Mouse (Mus musculus) spleen, postnatal 36 days (tissue): ENCODE data around the gene Dhrs1.

Experiments used
- DNase-seq, 2 experiments: peaks; one replicate each; pipeline ENCODE4 v3.0.0; 2022; ENCODE audit warnings: low spot score in 2 of 2, mixed read lengths in 1 of 2

Gene Dhrs1

DNA sequence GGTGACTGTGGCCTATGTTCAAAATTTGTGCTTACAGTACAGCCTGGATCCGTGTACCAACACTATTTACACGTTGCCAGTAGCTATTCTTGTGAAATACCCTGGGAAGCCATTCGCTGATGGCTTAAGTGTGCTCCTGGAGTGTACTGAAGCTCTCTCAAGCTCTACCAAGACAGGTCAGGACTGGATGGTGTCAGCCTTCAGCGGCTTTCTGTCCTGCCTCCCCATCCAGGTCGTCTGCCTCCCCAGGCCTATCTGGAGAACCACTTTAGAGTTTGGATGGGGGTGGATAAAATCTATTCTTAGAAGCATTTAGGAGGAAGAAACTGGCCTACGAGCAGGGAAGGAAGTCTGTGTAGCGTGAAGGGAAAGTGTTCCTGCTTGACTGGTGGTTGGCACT, 17.7 kb upstream of the Dhrs1 start:
- no peak for DNase-seq

DNA sequence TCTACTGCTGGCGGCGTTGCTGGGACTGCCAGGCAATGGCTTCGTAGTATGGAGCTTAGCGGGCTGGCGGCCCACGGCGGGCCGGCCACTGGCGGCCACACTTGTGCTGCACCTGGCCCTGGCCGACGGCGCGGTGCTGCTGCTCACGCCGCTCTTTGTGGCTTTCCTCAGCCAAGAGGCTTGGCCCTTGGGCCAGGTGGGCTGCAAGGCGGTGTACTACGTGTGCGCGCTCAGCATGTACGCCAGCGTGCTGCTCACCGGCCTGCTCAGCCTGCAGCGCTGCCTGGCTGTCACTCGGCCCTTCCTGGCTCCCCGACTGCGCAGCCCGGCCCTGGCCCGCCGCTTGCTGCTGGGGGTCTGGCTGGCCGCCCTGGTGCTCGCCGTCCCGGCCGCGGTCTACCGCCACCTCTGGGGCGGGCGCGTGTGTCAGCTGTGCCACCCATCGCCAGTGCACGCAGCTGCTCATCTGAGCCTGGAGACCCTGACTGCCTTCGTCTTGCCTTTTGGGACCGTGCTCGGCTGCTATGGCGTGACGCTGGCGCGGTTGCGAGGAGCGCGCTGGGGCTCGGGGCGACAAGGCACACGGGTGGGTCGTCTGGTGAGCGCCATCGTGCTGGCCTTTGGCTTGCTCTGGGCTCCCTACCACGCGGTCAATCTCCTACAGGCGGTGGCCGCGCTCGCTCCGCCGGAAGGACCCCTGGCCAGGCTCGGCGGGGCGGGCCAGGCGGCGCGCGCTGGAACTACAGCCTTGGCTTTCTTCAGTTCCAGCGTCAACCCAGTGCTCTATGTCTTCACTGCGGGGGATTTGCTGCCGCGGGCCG, 16.7 kb upstream of the Dhrs1 start:
- DNase-seq, result no peak

DNA sequence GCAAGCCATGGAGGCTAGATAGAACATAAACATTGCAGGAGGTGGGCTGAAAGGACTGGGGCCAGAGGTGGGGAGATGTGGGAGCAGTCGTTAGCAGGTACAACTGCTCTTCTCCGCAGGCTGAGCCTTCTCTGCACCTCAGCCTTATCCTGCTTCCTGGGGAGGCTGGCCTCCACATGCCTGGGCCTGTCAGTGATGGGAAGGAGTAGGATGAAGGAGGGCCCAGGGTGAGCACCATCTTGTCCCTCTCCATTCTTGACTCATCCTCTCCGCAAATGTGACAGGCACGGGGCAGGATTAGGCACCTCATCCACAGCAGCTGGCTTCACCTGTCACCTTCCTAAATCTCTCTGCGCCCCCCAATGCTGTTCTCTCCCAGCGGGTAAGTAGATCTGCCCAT, 15.7 kb upstream of the Dhrs1 start, which contains the start of gene Ltb4r2:
Gene Ltb4r2, plus strand, starts transcription at position 266 of the 400 bp plus-strand sequence.
- no peak for DNase-seq

- peak; percentile 69 to 76 for DNase-seq
Measured at GRCm38 (mm10) chr14:55760156-55760555, 14.7 kb upstream of the Dhrs1 start.

- no peak for DNase-seq
Measured at GRCm38 (mm10) chr14:55758363-55758784, 12.9 kb upstream of the Dhrs1 start, which contains the start of gene Cideb. Gene Cideb, minus strand, starts transcription at chr14:55758458.

- no peak for DNase-seq
Measured at GRCm38 (mm10) chr14:55757566-55757965, 12.1 kb upstream of the Dhrs1 start.

GRCm38 (mm10) chr14:55747051-55747847, 1.8 kb upstream of the Dhrs1 start:
- no peak for DNase-seq

- DNase-seq, result no peak
Measured at GRCm38 (mm10) chr14:55745861-55746237, 359 bp upstream of the Dhrs1 start.

DNA sequence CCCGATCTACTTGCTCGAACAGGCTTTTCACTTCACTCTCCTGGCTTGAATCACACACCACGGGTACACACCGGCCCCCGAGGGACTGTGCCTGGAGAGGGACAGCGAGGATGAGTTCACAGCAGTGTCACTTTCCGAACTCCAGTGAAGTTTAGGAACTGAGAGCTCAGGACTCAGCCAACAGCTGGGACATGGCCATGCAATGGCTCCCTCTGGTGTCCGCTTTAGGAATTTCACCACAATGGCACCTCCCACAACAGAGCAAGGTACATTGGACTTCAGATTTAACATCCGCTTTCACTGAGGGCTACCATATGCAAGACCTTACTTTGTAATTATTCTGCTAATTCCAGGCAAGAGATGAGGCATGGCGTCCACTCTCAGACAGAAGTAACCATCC, 1.8 kb downstream of the Dhrs1 start:
- DNase-seq, result peak; percentile 82 to 83

DNA sequence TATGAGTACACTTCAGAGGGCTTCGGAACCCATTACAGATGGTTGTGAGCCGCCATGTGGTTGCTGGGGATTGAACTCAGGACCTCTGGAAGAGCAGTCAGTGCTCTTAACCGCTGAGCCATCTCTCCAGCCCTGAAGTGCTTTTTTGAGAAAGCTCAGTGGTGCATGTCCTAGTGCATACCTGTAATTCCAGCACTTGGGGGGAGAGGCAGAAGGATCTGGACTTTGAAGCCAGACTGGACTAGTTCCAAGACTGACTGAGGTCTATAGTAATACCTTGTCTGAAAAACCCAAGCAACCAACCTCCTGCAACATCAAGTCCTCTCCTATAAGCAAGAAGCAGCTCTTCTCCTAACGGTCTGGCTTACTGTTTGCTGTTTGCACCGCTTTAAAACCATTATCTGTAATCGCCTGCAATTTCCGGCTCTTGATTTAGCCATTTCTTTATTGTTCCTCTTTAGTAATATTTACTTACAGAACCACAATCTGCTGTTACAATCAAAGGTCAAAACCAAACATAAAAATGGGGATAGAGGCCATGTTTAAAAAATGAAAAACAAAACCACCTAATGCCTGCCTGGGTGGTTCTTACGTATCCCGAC, 8.3 kb downstream of the Dhrs1 start:
- no peak for DNase-seq

DNA sequence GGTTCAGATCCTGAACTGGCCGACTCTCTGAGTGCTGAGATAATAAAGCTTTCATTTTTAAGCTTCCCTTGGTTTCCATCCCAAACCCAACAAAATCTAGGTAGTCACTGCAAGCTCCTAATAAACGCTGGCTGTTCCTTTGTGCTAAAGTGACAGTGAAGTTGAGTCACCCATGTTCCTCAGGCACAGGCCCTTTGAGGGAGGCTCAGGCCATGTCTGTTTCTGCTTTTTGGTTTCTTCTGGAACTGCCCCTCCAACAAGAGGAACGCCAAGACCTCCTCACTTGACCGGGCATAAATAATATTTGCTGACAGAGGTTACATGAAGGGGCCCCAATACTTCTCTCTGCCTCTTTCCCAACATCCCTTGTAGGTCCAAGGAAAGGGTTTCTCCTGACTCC, 9.7 kb downstream of the Dhrs1 start:
- no peak for DNase-seq

- no peak for DNase-seq
Measured at GRCm38 (mm10) chr14:55735334-55735733, 10.2 kb downstream of the Dhrs1 start.

DNA sequence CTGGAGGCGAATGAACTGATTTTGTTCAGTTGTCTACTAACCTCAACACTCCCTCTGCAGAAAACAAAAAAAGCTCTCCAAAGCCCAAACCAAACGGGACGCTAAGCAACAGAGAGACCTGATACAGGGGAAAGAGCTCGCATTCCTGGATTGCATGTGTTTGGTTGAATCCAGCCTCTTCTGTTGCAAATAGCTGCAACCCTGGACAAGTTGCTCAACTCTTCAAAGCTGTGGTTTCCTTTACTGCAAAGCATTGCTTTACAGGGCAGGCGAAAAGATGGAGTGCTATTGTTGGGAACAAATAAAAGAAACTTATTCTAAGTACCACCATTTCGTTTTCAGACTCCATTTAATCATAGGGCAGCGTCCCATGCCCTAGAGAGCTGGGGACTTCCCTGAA, 10.6 kb downstream of the Dhrs1 start:
- no peak for DNase-seq

GRCm38 (mm10) chr14:55733889-55734288, 11.6 kb downstream of the Dhrs1 start:
- no peak for DNase-seq

DNA sequence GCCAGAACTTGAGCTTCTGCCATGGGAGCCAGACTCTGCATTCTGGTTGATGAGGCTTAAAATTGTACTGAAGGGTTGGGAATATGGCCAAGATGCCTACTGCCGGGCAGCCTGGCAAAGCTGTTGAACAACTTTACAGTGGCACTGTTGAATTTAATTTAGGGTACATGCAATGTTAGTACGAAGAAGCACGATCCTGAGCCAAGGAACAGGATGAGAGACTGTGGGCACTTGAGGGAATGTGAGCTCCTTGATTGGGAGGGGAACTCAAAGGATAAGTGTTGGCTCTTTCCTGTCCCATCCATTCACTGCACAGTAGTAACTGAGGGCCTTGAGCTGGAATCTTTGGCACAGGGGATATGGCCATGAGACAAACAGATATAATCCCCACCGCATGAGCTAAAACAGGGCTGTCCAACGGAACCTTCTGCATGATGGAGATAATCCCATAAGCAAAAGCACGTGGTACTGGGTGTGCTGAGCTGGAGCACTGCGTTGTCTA, 14.9 kb downstream of the Dhrs1 start:
- DNase-seq, result no peak

GRCm38 (mm10) chr14:55730116-55730515, 15.4 kb downstream of the Dhrs1 start:
- no peak for DNase-seq

DNA sequence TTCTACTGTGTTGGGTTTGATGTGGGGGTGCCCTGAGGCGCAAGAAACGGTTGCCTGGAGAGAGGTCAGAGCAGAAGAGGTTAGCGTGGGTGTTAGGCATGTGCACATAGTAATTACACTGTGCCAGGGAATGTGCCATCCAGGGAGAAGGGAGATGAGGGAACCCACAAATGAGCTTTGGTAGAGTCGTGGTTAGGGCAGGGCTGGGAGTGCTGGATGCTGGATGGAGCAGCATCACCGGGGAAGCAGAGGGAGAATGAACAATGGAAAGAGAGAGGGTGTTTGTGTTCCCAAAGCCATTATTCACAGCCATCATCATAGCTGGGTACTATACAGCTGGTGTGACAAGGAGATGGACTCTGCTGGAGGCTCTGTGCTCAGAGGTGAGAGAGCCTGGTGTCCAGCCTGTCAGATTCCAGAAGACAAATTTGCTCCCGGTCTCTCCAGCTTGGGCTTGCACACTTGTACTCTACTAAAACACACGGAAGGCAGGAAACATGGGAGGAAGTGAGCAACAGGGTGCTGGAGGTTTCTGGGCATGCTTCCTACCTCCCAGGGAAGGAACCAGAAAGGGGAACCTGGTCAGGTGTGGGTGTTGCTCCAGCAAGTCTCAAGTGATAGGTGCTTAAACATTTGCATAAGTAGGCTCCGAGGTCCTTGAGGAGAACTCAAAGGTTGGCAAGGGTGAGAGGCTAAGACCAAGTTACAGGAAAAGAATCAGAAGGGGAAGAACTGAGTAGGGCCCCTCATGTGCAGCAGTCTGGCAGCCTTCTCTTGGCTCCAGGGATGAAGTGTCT, 17.4 kb downstream of the Dhrs1 start:
- peak in 1 of 2 experiments; percentile 18 for DNase-seq

GRCm38 (mm10) chr14:55726261-55726660, 19.2 kb downstream of the Dhrs1 start:
- DNase-seq, result no peak

- DNase-seq, result peak; percentile 80 to 86
Measured at GRCm38 (mm10) chr14:55724411-55724871, 21.0 kb downstream of the Dhrs1 start.

GRCm38 (mm10) chr14:55723433-55723832, 22.1 kb downstream of the Dhrs1 start:
- no peak for DNase-seq

DNA sequence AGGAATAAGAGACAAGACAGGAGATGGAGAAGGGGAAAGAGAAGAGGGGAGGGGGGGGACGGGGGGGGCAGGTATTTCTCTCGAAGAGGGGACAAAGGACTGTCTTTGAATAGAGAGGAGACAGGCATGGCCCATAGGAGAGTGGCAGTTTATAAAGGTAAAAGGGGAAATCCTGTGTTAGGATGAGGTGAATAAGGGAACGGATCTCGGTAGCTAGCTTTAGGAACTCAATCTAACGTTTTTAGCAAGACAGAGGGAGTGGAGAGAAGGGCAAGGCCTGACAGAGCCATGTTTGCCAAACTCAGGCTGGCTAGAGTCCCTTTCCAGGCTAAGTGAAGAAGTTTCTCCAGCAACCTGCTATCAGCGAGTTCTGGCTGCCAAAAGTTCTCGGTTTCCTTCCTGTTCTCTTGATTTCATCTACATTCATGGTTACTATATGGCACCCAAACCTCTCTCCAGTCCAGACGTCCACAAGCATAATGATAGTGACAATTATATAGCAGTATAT, 23.0 kb downstream of the Dhrs1 start:
- DNase-seq, result no peak
